Mouse (Mus musculus) brain, embryonic 14.5 days (tissue): ENCODE measurements at regions not wholly inside any gene's neighbourhood (a gene's known extent, or its start where the extent isn't known, plus 50 kb on each side); places are given as distances from the start of the nearest gene placed in this dataset.

Source experiments
- DNase-seq: peaks from one replicate; pipeline ENCODE4 v3.0.0-alpha.2; 2011; ENCODE audit warnings: low read depth
- CTCF ChIP-seq: fragments of 200-500 bp; IDR thresholded peaks from 2 replicates; pipeline ENCODE4 v1.5.1; 2012; ENCODE audit warnings: inconsistent platforms, mild to moderate bottlenecking, moderate library complexity, borderline replicate concordance; ENCODE audit not compliant: insufficient read depth, insufficient read length; ENCODE audit errors: extremely low read depth
- POLR2A ChIP-seq: fragments of 200-500 bp; IDR thresholded peaks from 2 replicates; pipeline ENCODE4 v1.6.1; 2012; ENCODE audit warnings: mild to moderate bottlenecking, inconsistent platforms, borderline replicate concordance; ENCODE audit not compliant: poor library complexity, insufficient read depth, insufficient read length, severe bottlenecking; ENCODE audit errors: extremely low read depth

DNA sequence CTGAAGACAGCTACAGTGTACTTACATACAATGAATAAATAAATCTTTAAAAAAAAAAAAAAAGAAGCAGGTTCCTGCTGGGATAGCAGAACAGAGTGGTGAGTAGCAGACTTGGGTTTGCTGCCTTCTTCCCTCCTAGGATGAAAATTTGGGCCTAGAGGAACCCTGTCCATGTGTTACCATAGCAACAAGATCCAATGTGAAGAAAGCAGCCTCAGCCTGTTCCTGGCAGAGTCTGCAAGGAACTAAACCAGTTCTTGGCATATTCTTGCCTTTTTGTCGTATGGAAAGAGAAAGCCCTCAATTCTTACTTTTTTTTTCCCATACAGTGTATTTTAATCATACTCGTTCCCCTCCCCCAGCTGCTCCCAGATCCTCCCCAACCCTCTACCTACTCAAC, 474.5 kb downstream of the Prim2 start:
- no peak for TF ChIP-seq CTCF
- no peak for TF ChIP-seq POLR2A
- peak; percentile 66 for DNase-seq

- DNase-seq: peak; percentile 91
- TF ChIP-seq CTCF (peak; percentile 34; the same call in 1 of the 2 replicates), POLR2A (no peak)
Observed at GRCm38 (mm10) chr1:33174646-33175435, 494.8 kb downstream of the Prim2 start.

- TF ChIP-seq CTCF: no peak
- TF ChIP-seq POLR2A: no peak
- peak; percentile 58 for DNase-seq
Observed at GRCm38 (mm10) chr1:33136991-33137390, 532.6 kb downstream of the Prim2 start.

GRCm38 (mm10) chr1:33130351-33130750, 539.2 kb downstream of the Prim2 start:
- TF ChIP-seq POLR2A: no peak
- no peak for TF ChIP-seq CTCF
- no peak for DNase-seq

GRCm38 (mm10) chr1:33125062-33125461, 544.5 kb downstream of the Prim2 start:
- DNase-seq: peak; percentile 23
- TF ChIP-seq CTCF (no peak), POLR2A (no peak)

DNA sequence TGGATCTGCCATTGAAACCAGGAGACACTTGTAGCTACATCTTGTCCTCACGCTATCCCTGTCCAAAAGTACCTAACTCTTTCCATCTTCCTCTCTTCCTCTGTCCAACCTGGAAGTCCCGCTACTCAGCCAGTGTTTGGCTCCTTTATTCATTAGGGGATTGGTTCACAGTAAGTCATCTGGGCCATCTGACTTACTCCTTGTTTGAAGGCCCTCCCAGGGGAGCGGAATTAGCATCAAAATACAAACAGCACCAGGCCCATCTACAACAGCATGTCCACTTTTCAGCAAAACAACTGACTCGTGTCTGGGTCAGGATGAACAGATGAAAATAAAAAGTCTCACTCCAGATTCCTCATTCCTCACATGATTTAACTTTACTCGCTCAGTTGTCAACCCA, 559.2 kb upstream of the Gm5415 start:
- TF ChIP-seq POLR2A: no peak
- no peak for TF ChIP-seq CTCF
- DNase-seq: no peak

GRCm38 (mm10) chr1:33104296-33104695, 557.2 kb upstream of the Gm5415 start:
- TF ChIP-seq POLR2A (no peak), CTCF (no peak)
- no peak for DNase-seq

DNA sequence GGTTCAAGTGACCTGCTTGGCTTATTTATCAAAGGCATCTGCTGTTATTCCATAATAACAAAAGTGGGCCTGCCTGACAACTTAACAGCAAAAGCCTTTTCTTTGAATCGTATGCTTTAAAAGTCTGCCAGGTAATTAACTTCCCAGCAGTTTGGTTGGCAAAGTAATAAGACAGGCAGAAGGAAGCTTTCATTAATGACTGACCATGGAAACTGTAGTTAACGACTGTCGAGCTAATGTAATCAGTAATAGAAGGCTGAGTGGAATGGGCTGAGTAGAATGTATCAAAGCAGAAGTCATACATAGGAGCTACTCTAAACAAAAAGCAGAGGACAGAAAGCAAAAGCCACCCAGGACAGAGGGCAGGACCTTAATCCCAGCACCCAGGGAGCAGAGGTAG, 551.0 kb upstream of the Gm5415 start:
- peak; percentile 70 for DNase-seq
- TF ChIP-seq CTCF: no peak
- no peak for TF ChIP-seq POLR2A

DNA sequence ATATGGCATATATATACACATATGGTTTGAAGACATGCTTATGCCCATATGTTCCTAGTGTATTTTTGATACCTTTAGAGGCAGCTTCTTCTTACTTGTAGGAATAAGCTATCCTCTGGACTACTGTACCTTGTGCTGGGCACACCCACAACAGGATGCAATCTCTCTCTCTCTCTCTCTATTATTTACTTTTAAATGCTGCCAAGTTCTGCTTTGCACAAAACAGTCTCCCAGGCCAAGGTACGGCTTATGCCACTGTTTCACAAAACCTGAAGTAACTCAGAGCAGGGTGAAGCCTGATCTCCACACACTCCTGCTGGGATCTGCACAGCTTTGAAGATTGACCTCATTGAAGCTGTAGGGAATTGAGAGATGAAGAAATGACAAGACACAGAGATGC, 549.8 kb upstream of the Gm5415 start:
- TF ChIP-seq CTCF (no peak), POLR2A (no peak)

GRCm38 (mm10) chr1:33074551-33074950, 527.5 kb upstream of the Gm5415 start:
- no peak for DNase-seq
- no peak for TF ChIP-seq POLR2A
- no peak for TF ChIP-seq CTCF

More for the DNA sequence above, 549.8 kb upstream of the Gm5415 start:
- peak; percentile 1 for DNase-seq

- DNase-seq: no peak
- TF ChIP-seq CTCF (no peak), POLR2A (no peak)
Observed at GRCm38 (mm10) chr1:33058010-33058409, 510.9 kb upstream of the Gm5415 start.

- no peak for TF ChIP-seq POLR2A
- no peak for TF ChIP-seq CTCF
- DNase-seq: no peak
Observed at GRCm38 (mm10) chr1:33044388-33044787, 497.3 kb upstream of the Gm5415 start.

GRCm38 (mm10) chr1:33042424-33042823, 495.3 kb upstream of the Gm5415 start:
- TF ChIP-seq CTCF (no peak), POLR2A (no peak)
- DNase-seq: peak; percentile 83

DNA sequence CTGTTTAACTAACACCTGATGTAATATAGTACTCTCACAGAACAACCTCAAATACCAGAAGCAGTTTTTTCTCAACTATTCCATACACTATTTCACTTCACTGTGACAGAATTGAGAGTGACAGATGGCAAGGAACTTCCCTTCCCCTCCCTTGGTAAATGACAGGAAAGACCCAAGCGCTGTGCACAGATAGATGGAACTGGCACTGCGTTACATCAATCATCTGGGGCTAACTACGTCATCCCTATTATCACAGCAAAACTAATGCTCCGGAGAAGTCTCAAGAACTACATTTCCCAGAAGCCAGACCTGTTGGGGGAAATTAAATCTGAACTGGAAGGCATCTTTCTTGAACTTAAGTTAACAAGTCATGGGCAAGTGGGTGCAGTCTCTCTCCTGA, 493.6 kb upstream of the Gm5415 start:
- peak; percentile 51 for DNase-seq
- TF ChIP-seq CTCF (no peak), POLR2A (no peak)
